Mouse (Mus musculus) right cerebral cortex, postnatal 4 days (tissue): ENCODE measurements around the gene Dcaf12.

Experiments
- DNase-seq: peaks from one replicate; pipeline ENCODE4 v3.0.0-alpha.2; 2022

Dcaf12 gene

GRCm38 (mm10) chr4:41307406-41307805 lies 7.3 kb downstream of the Dcaf12 start:
- DNase-seq: no peak

GRCm38 (mm10) chr4:41304302-41304701 lies 10.4 kb downstream of the Dcaf12 start:
- DNase-seq: no peak

GRCm38 (mm10) chr4:41303671-41304070 lies 11.0 kb downstream of the Dcaf12 start:
- DNase-seq: no peak

GRCm38 (mm10) chr4:41298976-41299375 lies 15.7 kb downstream of the Dcaf12 start:
- DNase-seq: no peak

- no peak for DNase-seq
Observed at GRCm38 (mm10) chr4:41295960-41296359, 18.7 kb downstream of the Dcaf12 start.

GRCm38 (mm10) chr4:41295507-41295906 lies 19.2 kb downstream of the Dcaf12 start:
- no peak for DNase-seq

GRCm38 (mm10) chr4:41293907-41294306 lies 20.8 kb downstream of the Dcaf12 start:
- DNase-seq: no peak

- DNase-seq: peak; percentile 8
Observed at GRCm38 (mm10) chr4:41289802-41290201, 24.9 kb downstream of the Dcaf12 start.

GRCm38 (mm10) chr4:41286420-41286819 lies 28.3 kb downstream of the Dcaf12 start:
- DNase-seq: no peak

- DNase-seq: no peak
Observed at GRCm38 (mm10) chr4:41284087-41284486, 30.6 kb downstream of the Dcaf12 start.

GRCm38 (mm10) chr4:41275927-41276326 lies 38.8 kb downstream of the Dcaf12 start:
- no peak for DNase-seq

- DNase-seq: peak; percentile 94
Observed at GRCm38 (mm10) chr4:41274980-41275850, 39.5 kb downstream of the Dcaf12 start, which contains the start of gene Ubap2. TSS of gene Ubap2 (minus strand) at chr4:41275144.

- DNase-seq: no peak
Observed at GRCm38 (mm10) chr4:41274377-41274979, 40.2 kb downstream of the Dcaf12 start.

- no peak for DNase-seq
Observed at GRCm38 (mm10) chr4:41268133-41268532, 46.6 kb downstream of the Dcaf12 start.

- DNase-seq: no peak
Observed at GRCm38 (mm10) chr4:41266350-41266749, 48.3 kb downstream of the Dcaf12 start.

GRCm38 (mm10) chr4:41260691-41261090 lies 54.0 kb downstream of the Dcaf12 start:
- no peak for DNase-seq

- no peak for DNase-seq
Observed at GRCm38 (mm10) chr4:41259019-41259418, 55.7 kb downstream of the Dcaf12 start.

GRCm38 (mm10) chr4:41257752-41258151 lies 56.9 kb downstream of the Dcaf12 start:
- DNase-seq: no peak

GRCm38 (mm10) chr4:41255564-41256210 lies 59.0 kb downstream of the Dcaf12 start:
- peak; percentile 12 for DNase-seq

GRCm38 (mm10) chr4:41253756-41254155 lies 60.9 kb downstream of the Dcaf12 start:
- DNase-seq: no peak

GRCm38 (mm10) chr4:41245408-41245807 lies 69.3 kb downstream of the Dcaf12 start:
- DNase-seq: no peak
